Mouse (Mus musculus): ENCODE measurements around the gene Hist1h4n.
"Not testable (repeated sequence)": the region's sequence is repeated elsewhere in the genome, so short reads cannot be mapped to it uniquely, and the experiment has no call there.

The Hist1h4n gene

DNA sequence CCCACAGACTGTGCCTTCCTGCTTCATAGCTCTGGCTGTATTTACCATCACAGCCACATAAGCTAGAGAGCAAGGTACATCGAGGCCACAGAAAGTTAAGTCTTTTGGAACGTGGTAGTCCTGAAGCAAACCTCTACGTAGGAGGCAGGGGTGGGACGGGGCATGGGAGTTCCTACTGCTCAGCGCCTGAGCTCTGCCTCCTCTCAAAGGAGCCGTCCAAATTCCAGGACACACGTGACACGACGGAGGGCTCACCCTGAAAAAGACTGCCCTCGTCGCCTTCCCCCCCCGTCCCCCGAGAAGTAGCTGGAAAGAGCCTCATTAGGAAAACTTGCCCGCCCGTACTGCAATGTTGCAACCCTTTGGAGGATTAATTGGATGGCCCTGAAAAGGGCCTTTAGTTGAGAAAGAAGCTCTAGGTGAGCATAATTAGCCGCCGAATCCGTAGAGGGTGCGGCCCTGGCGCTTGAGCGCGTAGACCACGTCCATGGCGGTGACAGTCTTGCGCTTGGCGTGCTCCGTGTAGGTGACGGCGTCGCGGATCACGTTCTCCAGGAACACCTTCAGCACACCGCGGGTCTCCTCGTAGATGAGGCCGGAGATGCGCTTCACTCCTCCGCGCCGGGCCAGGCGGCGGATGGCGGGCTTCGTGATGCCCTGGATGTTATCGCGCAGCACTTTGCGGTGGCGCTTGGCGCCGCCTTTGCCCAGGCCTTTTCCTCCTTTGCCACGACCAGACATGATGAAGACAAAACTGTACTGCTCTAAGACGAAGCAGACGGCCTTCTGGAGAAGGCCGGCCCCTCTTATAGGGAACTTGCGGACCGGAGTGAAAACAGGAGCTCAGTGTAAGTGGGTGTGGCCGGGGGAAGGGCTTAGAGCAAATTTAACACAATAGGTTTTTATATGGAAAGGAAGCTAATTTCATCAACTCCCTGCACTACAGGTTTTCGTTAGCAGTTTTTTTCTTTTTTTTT is at the start of gene Hist1h4n:
Gene Hist1h4n (minus strand): TSS at position 779 of the 977 bp plus-strand sequence.
- DNase-seq, result not testable (repeated sequence)

DNA sequence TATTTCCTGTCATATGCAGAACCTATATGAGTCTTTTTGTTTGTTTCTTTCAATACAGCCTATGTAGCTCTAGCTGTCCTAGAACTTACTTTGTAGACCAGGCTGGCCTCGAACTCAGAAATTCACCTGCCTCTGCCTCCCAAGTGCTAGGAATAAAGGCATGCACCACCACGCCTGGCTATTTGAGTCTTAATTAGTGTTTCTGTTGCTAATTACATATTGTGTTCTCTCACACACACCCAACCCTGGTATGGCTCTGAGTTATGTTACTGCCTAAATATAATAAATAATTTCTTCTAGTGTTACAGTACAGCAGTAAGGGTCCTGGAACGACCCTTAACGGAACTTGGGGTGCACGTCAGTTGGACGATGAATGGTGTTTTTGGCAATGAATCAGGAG is 48.7 kb upstream of the Hist1h4n start:
- DNase-seq, result no peak

DNA sequence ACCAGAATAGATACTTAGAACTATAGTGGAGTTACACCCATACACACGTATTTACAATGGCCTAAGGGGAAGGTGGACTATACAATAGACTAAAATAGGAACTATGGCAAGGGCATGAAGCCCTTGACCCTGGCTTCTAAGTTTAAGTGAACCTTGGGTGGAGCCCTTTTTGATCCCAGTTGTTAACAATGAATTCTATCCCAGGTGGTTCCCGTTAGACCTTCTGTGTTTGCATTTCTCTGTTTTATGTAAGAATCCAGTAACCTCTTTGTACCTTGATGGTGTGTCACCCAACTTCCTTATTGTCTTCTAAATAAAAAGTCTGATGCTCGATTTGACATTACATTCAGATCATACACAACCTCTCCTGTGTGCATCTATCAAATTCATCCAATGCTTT is 33.5 kb upstream of the Hist1h4n start:
- not testable (repeated sequence) for DNase-seq

DNA sequence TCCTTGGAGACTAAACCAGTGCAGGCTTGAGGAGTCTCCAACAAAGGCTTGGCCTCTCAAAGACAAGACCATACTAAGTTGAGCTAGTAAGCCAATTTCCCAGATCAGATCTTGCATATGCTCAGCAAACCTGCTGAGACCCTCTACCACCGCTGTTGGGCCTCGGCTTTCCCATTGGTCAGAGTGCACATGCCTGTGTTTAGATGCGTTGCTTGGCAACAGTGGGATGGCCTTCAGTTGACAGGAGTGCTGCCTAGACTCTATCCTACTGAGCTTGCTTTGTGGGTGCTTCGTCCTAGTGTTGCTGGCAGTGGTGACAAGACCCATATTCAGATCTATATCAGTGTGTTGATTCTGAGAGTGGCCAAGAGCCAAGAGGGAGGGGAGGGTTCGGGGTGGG is 29.6 kb upstream of the Hist1h4n start:
- DNase-seq, result no peak

DNA sequence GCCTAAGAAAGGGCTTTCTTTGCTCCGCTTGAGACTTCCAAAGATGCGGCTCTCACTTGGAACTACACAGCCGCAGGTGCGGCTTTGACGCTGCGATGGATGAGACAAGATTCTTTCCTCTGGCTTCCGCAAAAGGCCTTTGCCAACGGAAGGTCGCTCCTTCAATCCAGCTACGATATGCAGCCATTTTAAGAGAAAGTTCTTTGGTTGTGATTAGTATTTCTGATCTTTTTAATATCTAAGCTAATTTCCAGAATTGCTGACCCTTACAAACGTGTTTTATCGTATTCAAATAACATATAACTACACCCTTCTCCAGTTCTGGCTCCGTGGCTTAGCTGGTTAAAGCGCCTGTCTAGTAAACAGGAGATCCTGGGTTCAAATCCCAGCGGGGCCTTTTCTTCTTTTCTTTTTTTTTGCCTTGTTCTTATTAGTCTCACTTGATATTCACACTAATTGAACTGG is 23.7 kb upstream of the Hist1h4n start:
- DNase-seq, result peak; percentile 28

DNA sequence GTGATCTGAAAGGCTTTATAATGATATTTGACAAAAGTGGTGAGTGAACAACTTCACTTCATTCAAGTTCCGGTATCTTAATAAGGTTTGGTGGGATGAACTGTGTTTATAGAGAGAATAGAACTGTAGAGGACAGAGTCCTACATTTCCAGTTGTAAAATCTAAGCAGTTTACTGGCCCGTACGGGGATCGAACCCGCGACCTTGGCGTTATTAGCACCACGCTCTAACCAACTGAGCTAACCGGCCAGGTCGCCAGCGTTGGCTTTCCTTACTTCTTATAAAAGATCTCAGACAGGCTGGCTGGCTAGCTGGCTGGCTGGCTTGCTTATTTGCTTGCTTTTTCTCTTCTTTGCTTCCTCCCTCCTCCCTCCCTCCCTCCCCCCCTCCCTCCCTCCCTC is 23.1 kb upstream of the Hist1h4n start:
- DNase-seq, result peak; percentile 71

DNA sequence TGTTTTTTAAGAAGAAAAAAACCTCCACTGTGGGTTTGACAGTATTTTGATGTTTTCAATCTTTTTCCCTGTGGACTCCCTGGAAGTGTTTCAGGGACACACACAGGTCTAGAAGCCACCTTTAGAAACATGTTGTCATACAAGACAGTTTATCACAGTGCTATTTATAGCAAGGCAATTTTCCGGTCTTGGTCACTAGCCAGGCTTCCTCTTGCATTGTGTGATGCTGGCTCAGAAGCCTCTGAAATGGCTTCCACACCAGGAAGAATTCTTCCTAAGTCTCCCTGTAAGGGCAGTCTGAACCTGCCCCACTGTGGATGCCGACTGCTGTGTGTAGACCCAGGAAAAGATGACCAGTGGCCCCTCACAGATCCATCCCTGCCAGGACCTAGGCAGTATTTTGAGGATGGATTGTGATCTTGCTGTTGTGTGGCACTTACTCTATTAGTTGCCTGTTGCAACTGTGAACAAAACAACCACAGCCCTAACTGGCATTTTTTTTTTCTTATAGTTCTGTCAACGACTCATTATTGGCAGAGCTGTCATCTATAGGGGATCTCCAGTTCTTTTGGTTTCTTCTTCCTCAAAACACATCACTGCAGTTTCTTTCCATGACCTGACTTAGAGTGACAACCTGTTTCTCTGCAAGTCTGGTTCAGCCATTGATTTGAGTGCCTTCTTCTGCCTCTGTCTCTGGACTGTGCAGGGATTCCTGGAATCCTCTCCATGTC is 20.4 kb upstream of the Hist1h4n start:
- no peak for DNase-seq

DNA sequence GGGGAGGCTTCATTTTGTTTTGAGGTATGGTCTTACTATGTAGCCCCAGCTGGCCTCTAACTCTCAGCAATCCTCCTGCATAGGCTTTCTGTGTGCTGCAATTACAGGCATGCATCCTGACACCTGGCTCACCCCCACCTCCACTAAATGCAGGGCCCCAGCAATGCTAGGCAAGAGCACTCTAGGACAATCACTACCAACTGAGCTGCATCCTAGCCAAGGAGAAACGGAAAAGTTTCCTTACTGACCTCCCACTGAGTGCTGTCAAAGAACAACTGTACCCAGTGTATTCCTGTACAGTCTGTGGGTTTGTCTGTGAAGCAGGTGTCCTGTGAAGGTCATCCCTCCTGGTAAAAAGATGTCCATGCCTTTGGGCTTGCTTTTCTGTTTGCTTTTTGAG is 18.7 kb upstream of the Hist1h4n start:
- not testable (repeated sequence) for DNase-seq

DNA sequence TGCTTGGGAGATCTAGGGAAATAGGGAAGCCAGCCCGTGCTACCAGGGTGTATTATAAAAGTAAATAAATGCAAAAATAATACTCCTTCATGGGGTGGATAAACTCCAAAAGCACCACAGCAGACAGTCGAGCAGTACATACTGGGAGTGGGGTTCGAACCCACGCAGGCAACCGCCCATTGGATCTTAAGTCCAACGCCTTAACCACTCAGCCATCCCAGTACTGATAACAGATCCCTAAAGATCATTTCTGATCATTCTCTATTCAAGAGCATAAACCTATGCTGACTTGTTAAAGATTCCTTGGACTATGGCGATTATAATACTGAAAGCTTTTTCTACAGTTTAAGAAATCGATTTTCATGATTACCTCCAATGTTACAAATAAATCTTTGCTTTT is 15.9 kb upstream of the Hist1h4n start:
- no peak for DNase-seq

DNA sequence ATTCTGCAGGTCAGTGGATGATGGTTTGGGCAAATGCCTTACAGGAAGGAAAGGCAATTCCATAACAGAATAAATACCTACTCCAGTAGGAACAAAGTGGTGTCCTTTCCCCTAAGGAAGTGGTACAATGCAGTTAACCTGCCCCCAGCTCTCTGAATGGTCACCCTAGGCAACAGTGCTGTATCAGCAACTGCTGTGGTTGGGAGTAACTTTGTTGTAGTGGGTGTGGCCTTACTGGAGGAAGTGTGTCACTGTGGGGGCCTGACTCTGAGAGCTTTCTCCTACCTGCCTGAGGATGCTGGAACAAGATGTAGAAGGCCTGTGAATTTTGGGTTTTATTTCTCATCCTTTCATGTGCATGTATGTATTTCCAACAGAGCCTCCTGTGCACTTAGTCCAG is 14.4 kb upstream of the Hist1h4n start:
- not testable (repeated sequence) for DNase-seq

DNA sequence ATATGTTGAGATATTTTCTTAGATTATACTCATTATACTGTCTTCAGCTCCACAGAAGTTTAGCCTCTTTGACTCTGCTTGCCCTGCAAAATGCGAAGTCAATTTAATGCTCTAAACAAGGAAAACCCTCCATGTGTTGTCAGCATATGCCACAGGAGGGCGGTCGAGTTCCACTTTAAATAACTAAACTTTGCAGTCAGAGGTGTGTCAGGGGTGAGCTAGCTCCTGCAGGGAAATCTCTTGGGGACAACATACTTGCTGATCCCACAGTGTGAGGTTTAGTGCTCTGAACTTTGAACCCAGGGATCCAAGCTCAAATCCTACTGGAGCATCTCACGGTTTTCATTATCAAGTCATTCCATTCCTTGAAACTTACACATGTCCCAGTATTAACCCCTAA is 8.5 kb upstream of the Hist1h4n start:
- not testable (repeated sequence) for DNase-seq

DNA sequence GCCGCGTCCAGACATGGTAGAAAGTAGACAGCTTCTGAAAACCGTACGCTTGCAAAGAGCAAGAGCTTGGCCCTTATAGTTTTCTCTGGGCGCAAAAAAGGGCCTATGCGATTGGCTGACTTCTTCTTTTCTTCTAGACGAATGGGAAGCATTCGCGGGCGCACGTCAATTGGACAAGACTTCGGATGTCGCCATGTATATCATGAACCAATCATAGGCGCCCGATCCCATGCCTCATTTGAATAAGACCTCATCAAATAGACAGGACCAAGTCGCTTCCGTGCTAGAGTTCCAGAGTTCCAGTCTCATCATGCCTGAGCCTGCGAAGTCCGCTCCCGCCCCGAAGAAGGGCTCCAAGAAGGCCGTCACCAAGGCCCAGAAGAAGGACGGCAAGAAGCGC is 1.5 kb upstream of the Hist1h4n start, which contains the start of the genes Hist1h2ap and Hist1h2br:
Gene Hist1h2ap (minus strand): TSS at position 47 of the 400 bp plus-strand sequence.
Gene Hist1h2br (plus strand): TSS at position 283 of the 400 bp plus-strand sequence.
- DNase-seq, result not testable (repeated sequence)

DNA sequence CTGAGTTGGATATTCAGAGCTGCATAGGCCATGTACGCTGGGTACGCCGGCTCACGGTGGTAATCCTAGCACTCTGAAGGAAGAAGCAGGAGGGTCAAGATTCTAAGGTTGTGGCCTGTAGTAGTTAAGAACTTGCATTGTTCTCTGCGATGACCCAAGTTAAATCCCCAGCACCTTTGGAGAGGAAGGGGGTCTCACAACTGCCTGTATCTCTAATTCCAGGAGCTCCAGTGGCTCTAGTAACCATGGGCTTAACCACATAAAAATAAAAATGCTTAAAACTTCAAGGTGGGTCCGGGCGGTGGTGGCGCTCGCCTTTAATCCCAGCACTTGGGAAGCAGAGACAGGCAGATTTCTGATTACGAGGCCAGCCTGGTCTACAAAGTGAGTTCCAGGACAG is 1.7 kb downstream of the Hist1h4n start:
- DNase-seq, result no peak

DNA sequence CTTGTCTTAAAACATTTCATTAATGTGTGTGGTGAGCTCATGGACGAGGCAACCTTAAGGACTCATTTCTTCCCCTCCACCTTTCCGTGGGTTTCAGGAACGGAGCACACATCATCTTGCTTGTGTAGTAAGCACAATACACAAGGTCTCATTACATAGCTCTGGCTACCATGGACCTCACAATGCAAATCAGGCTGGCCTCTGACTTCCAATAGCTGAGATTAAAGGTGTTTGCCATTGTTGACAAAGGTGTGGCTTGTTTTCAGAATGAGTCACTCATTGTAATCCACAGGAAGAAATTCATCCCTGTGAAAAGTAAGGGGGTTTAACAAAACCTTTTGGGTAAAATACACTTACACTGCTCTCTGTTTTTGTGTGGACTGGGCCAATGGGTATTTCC is 3.5 kb downstream of the Hist1h4n start:
- DNase-seq, result no peak

DNA sequence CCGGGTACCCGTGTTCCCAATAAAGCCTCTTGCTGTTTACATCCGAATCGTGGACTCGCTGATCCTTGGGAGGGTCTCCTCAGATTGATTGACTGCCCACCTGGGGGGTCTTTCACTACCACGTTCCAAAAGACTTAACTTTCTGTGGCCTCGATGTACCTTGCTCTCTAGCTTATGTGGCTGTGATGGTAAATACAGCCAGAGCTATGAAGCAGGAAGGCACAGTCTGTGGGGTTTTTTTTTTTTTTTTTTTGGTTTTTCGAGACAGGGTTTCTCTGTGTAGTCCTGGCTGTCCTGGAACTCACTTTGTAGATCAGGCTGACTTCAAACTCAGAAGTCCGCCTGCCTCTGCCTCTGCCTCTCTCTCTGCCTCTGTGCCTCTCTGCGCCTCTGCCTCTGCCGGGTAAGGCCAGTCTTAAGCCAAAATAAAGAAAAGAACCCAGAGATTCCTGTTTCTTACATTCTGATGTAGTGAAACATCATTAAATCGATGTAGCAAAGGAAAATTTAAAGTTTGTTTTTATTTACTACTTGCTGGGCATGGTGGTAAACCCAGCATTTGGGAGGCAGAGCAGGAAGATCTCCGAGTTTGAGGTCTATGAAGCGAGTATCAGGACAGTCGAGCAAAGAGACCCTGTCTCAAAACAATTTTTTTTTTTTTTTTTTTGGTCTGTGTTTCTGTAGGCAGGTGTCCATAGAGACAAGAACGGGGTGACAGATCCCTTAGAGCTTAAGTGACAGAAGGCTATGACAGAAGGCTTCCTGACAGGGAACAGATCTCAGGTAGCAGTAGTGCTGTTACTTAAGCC is 11.7 kb downstream of the Hist1h4n start:
- not testable (repeated sequence) for DNase-seq

DNA sequence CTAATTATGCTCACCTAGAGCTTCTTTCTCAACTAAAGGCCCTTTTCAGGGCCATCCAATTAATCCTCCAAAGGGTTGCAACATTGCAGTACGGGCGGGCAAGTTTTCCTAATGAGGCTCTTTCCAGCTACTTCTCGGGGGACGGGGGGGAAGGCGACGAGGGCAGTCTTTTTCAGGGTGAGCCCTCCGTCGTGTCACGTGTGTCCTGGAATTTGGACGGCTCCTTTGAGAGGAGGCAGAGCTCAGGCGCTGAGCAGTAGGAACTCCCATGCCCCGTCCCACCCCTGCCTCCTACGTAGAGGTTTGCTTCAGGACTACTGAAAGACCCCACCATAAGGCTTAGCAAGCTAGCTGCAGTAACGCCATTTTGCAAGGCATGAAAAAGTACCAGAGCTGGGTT is 19.9 kb downstream of the Hist1h4n start:
- not testable (repeated sequence) for DNase-seq

DNA sequence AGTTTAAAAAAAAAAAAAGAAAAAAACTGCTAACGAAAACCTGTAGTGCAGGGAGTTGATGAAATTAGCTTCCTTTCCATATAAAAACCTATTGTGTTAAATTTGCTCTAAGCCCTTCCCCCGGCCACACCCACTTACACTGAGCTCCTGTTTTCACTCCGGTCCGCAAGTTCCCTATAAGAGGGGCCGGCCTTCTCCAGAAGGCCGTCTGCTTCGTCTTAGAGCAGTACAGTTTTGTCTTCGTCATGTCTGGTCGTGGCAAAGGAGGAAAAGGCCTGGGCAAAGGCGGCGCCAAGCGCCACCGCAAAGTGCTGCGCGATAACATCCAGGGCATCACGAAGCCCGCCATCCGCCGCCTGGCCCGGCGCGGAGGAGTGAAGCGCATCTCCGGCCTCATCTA is 20.5 kb downstream of the Hist1h4n start, which contains the start of gene Hist1h4m:
Gene Hist1h4m (plus strand): TSS at position 208 of the 400 bp plus-strand sequence.
- peak; percentile 8 for DNase-seq

DNA sequence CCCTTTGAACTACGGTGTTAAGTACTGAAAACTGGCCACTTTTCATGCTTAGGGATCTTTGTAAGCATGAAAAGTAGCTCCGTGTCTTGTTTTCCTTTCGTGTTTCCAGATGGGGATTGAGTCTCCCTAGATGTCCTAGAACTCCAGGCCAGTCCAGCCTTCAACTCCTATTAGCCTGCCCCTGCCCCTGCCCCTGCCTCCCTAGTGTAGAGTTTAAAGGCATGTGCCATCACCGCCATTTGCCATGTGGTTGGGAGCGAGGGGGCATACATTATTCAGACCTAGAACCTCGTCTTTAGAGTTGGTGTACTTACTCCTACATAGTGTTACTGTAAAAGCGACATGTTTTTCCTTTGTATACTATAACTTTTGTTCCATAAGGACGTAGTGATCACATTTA is 20.9 kb downstream of the Hist1h4n start:
- not testable (repeated sequence) for DNase-seq

DNA sequence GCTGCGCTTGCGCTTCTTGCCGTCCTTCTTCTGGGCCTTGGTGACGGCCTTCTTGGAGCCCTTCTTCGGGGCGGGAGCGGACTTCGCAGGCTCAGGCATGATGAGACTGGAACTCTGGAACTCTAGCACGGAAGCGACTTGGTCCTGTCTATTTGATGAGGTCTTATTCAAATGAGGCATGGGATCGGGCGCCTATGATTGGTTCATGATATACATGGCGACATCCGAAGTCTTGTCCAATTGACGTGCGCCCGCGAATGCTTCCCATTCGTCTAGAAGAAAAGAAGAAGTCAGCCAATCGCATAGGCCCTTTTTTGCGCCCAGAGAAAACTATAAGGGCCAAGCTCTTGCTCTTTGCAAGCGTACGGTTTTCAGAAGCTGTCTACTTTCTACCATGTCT is 21.9 kb downstream of the Hist1h4n start, which contains the start of the genes Hist1h2bq and Hist1h2ao:
Gene Hist1h2bq (minus strand): TSS at position 125 of the 400 bp plus-strand sequence.
Gene Hist1h2ao (plus strand): TSS at position 393 of the 400 bp plus-strand sequence.
- not testable (repeated sequence) for DNase-seq

DNA sequence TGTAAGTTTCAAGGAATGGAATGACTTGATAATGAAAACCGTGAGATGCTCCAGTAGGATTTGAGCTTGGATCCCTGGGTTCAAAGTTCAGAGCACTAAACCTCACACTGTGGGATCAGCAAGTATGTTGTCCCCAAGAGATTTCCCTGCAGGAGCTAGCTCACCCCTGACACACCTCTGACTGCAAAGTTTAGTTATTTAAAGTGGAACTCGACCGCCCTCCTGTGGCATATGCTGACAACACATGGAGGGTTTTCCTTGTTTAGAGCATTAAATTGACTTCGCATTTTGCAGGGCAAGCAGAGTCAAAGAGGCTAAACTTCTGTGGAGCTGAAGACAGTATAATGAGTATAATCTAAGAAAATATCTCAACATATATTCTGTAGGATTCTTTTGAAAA is 28.9 kb downstream of the Hist1h4n start:
- not testable (repeated sequence) for DNase-seq

DNA sequence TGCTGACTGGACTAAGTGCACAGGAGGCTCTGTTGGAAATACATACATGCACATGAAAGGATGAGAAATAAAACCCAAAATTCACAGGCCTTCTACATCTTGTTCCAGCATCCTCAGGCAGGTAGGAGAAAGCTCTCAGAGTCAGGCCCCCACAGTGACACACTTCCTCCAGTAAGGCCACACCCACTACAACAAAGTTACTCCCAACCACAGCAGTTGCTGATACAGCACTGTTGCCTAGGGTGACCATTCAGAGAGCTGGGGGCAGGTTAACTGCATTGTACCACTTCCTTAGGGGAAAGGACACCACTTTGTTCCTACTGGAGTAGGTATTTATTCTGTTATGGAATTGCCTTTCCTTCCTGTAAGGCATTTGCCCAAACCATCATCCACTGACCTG is 34.8 kb downstream of the Hist1h4n start:
- DNase-seq, result not testable (repeated sequence)

DNA sequence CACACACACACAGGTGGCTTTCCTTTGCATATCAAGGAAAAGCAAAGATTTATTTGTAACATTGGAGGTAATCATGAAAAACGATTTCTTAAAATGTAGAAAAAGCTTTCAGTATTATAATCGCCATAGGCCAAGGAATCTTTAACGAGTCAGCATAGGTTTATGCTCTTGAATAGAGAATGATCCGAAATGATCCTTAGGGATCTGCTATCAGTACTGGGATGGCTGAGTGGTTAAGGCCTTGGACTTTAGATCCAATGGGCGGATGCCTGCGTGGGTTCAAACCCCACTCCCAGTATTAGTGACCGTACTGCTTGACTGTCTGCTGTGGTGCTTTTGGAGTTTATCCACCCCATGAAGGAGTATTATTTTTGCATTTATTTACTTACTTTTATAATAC is 36.4 kb downstream of the Hist1h4n start:
- DNase-seq, result no peak

Measured in right cerebral cortex, postnatal 14 days (tissue).